Mouse (Mus musculus) neural tube, embryonic 13.5 days (tissue): ENCODE results near the gene Sstr4. TPM values are rescaled to one million over a fixed set of nuclear protein-coding genes. Genes with fewer than 3 reads are reported as not detected.

Source experiments
- ATAC-seq: fragments of 200-750 bp; cut with Nextera tagmentation; 2 replicates; pipeline ENCODE4 v1.8.0; 2017; ENCODE audit warnings: low read depth, mild to moderate bottlenecking, moderate TSS enrichment, moderate library complexity
- H3K27ac ChIP-seq: fragments of 300-500 bp; sonication (generic); replicated peaks from 2 replicates; pipeline ENCODE4 v1.5.1; 2015; ENCODE audit warnings: moderate library complexity, mild to moderate bottlenecking, inconsistent platforms
- H3K27me3 ChIP-seq: fragments of 300-500 bp; sonication (generic); 2 replicates; pipeline ENCODE4 v1.6.1; 2015; ENCODE audit warnings: mild to moderate bottlenecking, inconsistent platforms
- H3K36me3 ChIP-seq: fragments of 300-500 bp; sonication (generic); 2 replicates; pipeline ENCODE4 v1.6.1; 2015; ENCODE audit warnings: mild to moderate bottlenecking, inconsistent platforms
- H3K4me1 ChIP-seq: fragments of 300-500 bp; sonication (generic); replicated peaks from 2 replicates; pipeline ENCODE4 v1.6.1; 2015; ENCODE audit warnings: inconsistent platforms
- H3K4me2 ChIP-seq: fragments of 300-500 bp; sonication (generic); 2 replicates; pipeline ENCODE4 v1.6.1; 2015; ENCODE audit warnings: inconsistent platforms, mild to moderate bottlenecking, moderate library complexity
- H3K4me3 ChIP-seq: fragments of 300-500 bp; sonication (generic); 2 replicates; pipeline ENCODE4 v1.5.1; 2015; ENCODE audit warnings: mild to moderate bottlenecking, inconsistent platforms
- H3K9ac ChIP-seq: fragments of 300-500 bp; sonication (generic); 2 replicates; pipeline ENCODE4 v1.6.1; 2015; ENCODE audit warnings: moderate library complexity, mild to moderate bottlenecking, inconsistent platforms
- H3K9me3 ChIP-seq: fragments of 300-500 bp; sonication (generic); 2 replicates; pipeline ENCODE4 v1.6.1; 2016; ENCODE audit warnings: inconsistent platforms
- WGBS: fragments of 180-500 bp; shearing (Covaris S2); methylation state at CpG from one replicate; pipeline ENCODE4 v1.1.7; 2015; 5-methylcytosine and 5-hydroxymethylcytosine counted together
- polyA plus RNA-seq: library from polyadenylated mRNA; unstranded; fragments of >200 nt; fragmentation: Nextera tagmentation; extraction: Ambion mirVana; gene quantifications from 2 replicates; pipeline ENCODE4 v1.2.1, GENCODE M21; 2015

The Sstr4 gene
- polyA plus RNA-seq, 1 experiment from 2014 or later: 1.7 TPM

DNA sequence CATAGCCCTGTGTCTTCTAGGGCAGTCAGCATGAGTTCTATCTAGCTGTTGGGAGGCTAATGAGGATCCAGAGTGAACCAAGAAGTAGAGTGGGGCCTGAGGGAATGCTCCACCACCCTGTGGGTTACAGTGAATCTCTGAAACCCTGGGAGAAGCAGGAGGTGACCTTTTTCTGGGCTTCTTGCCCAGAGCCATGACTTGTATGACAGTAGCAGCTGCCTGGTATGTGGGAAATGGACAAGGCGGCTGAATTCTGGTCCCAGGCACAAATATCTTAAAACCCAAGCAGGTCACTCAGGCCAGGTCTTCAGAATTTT is 2.6 kb downstream of the Sstr4 start:
- H3K4me1 ChIP-seq: peaks cover 19% of the 10 kb centered on the region
- H3K9me3 ChIP-seq: no peaks in the 10 kb centered on the region
- no peak overlapping the region for H3K9ac ChIP-seq
- no peak overlapping the region for H3K4me3 ChIP-seq
- H3K27ac ChIP-seq: no peak overlapping the region
- peaks cover 46% of the 10 kb centered on the region for H3K27me3 ChIP-seq
- no peak for ATAC-seq
- WGBS: 81% methylated on average over 1 of the region's 1 CpGs
- H3K36me3 ChIP-seq: no peaks in the 10 kb centered on the region
- no peak overlapping the region for H3K4me2 ChIP-seq

DNA sequence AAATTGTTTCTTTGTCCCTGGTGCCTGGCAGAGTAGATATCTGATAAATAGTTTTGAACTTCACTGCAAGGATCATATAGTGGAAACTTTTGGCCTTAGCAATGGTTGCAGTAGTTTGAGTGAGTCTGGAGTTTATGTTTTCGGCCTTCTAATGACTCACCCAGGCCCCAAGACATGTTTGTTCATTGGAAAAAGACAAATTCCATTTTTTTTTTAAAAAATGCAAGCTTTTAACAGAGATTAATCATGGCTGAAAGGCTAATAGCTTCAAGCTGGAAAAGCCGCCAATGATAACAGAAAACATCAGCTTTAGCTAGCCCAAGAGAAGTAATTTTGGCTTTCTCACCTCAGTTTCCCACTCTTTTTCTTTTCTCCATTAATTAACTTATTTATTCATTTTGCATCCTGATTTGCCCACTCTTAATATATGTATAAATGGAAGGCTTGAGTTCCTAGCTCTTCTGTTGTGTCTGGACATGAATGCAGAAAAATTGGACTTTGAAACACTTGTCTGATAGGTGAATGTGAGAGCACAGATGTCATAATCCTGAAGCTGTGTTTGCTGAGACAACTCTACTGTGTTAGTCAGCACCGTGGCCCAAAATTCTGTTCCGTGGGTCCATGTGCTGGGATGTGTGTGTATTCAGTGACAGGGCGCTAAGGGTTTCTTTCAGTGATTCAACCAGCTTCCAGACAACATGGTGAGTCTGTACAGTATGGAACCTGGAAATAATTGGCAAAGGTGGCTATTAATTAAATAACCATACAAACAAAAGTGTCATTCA is 3.9 kb downstream of the Sstr4 start:
- Histone ChIP-seq H3K9me3 (no peaks in the 10 kb centered on the region), H3K9ac (no peak overlapping the region), H3K4me2 (no peak overlapping the region), H3K36me3 (no peaks in the 10 kb centered on the region), H3K4me1 (peaks cover 19% of the 10 kb centered on the region), H3K27ac (no peak overlapping the region), H3K27me3 (peaks cover 37% of the 10 kb centered on the region), H3K4me3 (no peak overlapping the region)
- no peak for ATAC-seq
- WGBS: 86% methylated on average over 5 of the region's 5 CpGs

DNA sequence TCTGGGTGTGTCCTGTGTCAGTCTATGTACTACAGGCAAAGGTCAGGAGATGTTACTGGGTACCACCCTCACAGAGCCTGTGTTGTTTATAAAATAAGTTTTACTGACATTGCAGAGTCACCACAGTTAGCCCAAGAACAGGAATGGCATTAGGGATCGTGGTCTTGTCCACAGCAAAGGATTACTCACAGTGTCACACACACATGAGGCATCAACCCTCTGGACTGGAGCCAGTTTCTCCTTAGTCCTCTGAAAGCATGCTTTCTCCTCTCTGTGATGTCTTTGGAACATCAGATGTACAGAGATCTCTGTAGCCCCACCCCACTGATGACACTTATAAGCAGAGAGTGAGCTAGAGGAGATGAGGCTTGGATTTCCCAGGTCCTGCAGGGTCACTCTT is 7.1 kb downstream of the Sstr4 start:
- no peak overlapping the region for H3K4me3 ChIP-seq
- H3K9ac ChIP-seq: no peak overlapping the region
- H3K27me3 ChIP-seq: peaks cover 40% of the 10 kb centered on the region
- H3K4me1 ChIP-seq: peaks cover 15% of the 10 kb centered on the region
- 88% methylated on average over 1 of the region's 1 CpGs for WGBS
- ATAC-seq: no peak
- no peak overlapping the region for H3K4me2 ChIP-seq
- no peak overlapping the region for H3K27ac ChIP-seq
- H3K9me3 ChIP-seq: no peaks in the 10 kb centered on the region
- H3K36me3 ChIP-seq: no peaks in the 10 kb centered on the region

DNA sequence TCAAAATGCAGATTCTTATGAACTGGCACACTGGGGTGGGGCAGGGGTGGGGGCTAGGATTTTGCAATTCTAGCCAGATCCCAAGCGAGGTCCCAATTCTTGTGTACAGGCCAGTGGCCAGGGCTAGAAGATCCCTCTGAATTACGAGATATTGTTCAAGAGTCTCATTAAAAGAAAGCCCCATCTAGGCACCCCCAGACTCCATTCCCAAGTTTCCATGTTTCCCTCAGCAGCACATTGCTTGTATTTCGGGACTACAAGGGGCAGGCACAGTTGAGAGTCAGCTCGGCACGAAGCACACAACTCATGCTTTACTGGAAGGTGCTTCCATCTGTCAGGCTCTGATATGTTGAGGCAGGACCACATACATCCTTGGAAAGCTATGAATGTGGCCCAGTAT is 9.8 kb downstream of the Sstr4 start:
- Histone ChIP-seq H3K4me1 (peaks cover 29% of the 10 kb centered on the region), H3K36me3 (no peaks in the 10 kb centered on the region), H3K27me3 (peaks cover 56% of the 10 kb centered on the region), H3K4me2 (no peak overlapping the region), H3K4me3 (no peak overlapping the region), H3K9me3 (no peaks in the 10 kb centered on the region), H3K27ac (no peak overlapping the region), H3K9ac (no peak overlapping the region)
- ATAC-seq: no peak
- WGBS: 79% methylated on average over 5 of the region's 5 CpGs

DNA sequence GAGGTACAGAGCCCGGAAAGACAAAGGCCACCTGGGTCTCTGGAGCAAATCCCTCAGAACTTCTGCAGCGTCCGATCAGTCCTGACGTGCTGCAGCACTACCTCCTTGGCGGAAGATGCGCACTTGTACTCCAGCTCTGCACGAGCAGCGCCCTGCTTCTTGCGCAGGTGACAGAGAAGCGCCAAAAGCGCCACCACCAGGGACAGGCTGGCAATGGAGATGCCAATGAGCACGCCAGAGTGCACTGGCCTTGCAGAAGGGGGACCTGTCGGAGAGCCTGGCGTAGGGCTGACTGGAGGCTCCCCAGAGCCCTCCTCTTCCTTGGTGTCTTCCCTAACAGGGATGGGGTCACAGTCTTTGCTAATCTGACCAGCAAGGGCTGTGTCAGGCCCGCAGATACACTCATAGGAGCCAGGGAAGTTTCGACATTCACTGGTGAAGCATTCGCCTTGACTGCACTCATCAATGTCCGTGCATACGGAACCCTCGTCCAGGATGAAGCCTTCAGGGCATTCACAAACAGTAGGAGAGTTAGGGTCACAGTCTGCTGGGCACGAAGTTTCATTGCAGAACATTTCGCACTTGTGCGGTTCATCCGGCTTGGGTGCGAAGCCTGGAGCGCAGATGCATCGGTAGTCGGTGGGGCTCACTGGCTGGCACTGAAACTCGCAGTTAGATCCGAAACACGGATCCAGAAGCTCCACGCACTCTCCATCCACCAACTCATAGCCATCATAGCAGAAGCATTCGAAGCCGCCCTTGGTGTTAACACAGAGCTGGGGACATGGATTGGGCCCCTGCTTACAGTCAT is 11.2 kb downstream of the Sstr4 start:
- Histone ChIP-seq H3K36me3 (no peaks in the 10 kb centered on the region), H3K27ac (no peak overlapping the region), H3K4me1 (peaks cover 29% of the 10 kb centered on the region), H3K4me2 (peak overlapping the region; percentile 66), H3K9me3 (no peaks in the 10 kb centered on the region), H3K9ac (peak overlapping the region; percentile 61), H3K27me3 (peaks cover 56% of the 10 kb centered on the region), H3K4me3 (peak overlapping the region; percentile 40)
- ATAC-seq: no peak
- WGBS: 12% methylated on average over 34 of the region's 34 CpGs

DNA sequence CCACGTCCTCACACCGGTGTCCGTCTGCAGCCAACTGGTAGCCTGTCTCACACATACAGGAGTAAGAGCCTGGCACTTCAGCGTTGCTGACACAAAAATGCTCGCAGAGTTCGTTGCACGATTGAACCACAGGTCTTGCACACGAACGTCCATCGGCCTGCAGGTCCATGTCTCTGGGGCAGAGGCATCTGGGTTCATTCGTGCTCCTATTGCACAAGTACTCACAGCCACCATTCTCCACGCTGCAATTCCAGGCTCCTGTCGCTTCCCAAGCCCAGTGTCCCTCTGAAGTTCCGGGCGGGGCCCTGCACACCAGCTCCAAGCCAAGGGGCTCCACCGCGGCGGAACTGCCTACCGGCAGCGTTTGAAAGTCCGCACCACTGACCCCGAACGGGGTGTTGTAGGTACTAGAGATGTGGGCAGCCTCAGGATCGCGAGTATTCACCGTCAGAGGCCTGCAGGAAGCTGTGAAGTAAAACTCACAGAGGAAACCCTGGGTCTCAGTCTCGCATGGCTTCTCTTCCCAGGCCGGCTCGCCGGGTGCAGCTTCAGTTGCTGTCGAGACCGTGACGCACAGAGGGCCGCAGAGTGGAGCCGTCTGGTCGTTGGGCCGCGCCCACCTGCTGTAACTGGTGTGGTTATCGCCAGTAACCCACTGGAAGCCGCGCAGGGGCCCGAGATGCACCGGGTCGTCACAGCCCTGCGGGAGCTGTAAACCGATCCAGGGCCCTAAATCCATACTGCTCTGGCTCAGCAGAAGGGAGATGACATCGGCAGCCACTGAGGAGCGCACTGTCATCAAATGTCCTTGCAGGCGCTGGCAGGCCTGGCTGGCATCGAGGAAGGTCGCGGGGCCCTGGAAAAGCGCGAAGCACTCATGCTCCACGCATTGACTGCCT is 12.1 kb downstream of the Sstr4 start:
- Histone ChIP-seq H3K4me3 (peak overlapping the region; percentile 40), H3K4me1 (peaks cover 29% of the 10 kb centered on the region), H3K9me3 (no peaks in the 10 kb centered on the region), H3K36me3 (no peaks in the 10 kb centered on the region), H3K27ac (no peak overlapping the region), H3K9ac (peak overlapping the region; percentile 61), H3K4me2 (peak overlapping the region; percentile 66), H3K27me3 (peaks cover 56% of the 10 kb centered on the region)
- ATAC-seq: peak; percentile 49
- 4% methylated on average over 55 of the region's 55 CpGs for WGBS

DNA sequence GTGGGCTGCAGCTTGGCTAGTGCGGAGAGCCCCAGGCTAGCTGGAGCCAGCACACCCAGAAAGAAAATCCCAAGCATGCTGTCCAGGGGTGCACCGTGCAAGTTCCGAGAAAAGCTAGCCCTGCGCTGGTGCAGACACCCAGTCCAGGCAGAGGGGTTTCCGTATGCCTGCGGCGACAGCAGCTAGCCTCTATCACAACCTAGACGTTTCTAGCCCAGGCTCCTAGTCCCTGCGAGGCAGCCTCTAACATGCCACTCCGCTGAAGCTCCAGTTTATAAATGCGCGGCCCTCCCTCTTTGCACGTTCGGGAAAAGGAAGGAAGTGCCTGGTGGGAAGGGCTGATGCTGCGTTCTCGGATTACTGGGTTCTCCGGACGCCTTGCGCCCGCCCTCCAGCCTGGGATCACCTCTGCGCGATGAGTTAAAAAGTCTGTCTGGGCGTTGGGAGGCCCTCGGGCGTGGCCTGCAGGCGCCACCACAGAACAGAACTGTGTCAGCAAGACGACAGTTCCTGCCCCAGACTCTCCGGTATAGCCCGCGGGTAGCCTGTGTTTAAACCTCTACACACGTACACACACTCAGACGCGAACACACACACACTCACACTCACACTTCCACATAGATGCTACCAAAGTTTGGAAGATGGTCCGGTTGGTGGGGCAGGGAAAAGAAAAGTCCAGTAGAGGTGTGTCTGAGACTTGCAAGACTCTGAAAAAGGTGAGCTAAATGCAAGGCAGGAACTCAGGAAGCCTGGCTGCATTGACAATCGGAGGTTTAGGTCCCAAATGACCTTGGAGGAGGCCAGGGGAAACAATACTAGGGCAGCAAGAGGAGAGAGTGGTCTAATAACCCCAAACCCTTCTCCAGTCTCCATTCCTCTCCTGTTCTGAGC is 13.0 kb downstream of the Sstr4 start, which contains the start of gene Thbd:
Thbd (minus strand) TSS at position 319 of the 891 bp plus-strand sequence.
- peaks cover 29% of the 10 kb centered on the region for H3K4me1 ChIP-seq
- H3K27ac ChIP-seq: no peak within 1 kb of the TSS
- H3K4me2 ChIP-seq: peak within 1 kb of the TSS; percentile 66
- peak; percentile 34 for ATAC-seq
- no peaks in the 10 kb centered on the region for H3K36me3 ChIP-seq
- H3K9me3 ChIP-seq: no peaks in the 10 kb centered on the region
- peaks cover 56% of the 10 kb centered on the region for H3K27me3 ChIP-seq
- WGBS: 5% methylated on average over 35 of the region's 35 CpGs
- peak within 1 kb of the TSS; percentile 40 for H3K4me3 ChIP-seq
- H3K9ac ChIP-seq: peak within 1 kb of the TSS; percentile 61

DNA sequence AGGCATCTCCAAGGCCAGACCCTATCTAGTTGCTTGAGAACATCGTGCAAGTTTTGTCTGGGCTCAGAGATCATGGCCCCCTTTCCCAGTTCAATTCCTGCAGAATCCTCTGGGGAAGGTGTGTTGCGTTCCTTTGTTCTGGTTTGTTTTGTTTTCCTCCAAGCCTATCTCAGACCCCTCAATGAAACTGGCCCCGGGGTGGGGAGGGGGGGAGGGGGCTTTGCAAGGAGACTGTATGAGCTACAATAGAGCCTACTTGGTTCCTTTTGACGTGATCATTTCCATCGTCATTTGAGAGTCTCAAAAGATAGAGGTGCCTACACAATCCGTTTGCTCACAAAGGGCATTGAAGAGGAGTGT is 13.6 kb downstream of the Sstr4 start:
- no peaks in the 10 kb centered on the region for H3K9me3 ChIP-seq
- H3K27ac ChIP-seq: no peak overlapping the region
- H3K4me1 ChIP-seq: peaks cover 29% of the 10 kb centered on the region
- 0 out of 2 replicates have a peak, but pooled peaks have one; percentile 25 for ATAC-seq
- peaks cover 56% of the 10 kb centered on the region for H3K27me3 ChIP-seq
- H3K9ac ChIP-seq: no peak overlapping the region
- no peak overlapping the region for H3K4me3 ChIP-seq
- H3K4me2 ChIP-seq: peak overlapping the region; percentile 66; the same call in 1 of the 2 replicates
- no peaks in the 10 kb centered on the region for H3K36me3 ChIP-seq
- 24% methylated on average over 6 of the region's 6 CpGs for WGBS

DNA sequence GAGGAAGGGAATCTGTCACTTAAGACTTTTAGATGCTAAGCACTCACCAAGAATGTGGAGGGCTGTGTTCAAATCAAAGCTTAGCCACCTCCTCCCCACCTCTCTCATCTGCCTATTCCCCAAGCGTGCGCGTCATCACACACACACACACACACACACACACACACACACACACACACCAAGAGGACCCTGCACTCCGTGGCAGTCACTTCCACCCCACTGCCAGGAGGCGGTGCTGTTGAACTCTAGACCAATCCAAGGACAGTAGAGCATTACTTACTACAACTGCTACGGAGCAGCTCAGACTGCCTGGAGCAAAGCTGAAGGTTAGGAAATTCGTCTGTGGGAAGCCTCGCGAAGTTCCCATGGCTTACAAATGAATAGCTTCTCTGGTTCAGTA is 14.0 kb downstream of the Sstr4 start:
- Histone ChIP-seq H3K4me3 (no peak overlapping the region), H3K27ac (no peak overlapping the region), H3K9ac (no peak overlapping the region), H3K36me3 (no peaks in the 10 kb centered on the region), H3K27me3 (peaks cover 54% of the 10 kb centered on the region), H3K4me1 (peaks cover 29% of the 10 kb centered on the region), H3K9me3 (no peaks in the 10 kb centered on the region), H3K4me2 (no peak overlapping the region)
- 25% methylated on average over 9 of the region's 9 CpGs for WGBS
- peak; percentile 62; the same call in 1 of the 2 replicates for ATAC-seq

DNA sequence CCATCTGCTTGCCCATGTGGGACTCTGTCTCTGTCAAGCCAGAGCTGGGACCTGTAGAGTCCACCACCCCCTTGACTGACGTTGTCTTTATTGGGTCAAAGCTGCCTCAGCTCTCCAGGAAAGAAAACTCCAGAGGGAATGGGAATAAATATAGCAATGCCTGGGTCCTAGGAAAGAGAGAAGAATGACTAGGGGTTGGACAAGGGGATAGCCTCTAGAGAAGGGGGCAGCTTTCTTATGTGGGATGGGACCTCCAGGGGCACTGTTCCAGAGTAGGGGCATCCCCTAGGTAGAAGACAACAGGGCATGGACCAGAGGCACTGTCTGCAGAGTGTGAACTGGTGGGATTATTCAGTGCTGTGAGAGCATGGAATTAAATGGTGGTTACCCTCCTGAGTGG is 14.7 kb downstream of the Sstr4 start:
- no peak overlapping the region for H3K27ac ChIP-seq
- H3K36me3 ChIP-seq: no peaks in the 10 kb centered on the region
- H3K27me3 ChIP-seq: peaks cover 47% of the 10 kb centered on the region
- H3K4me3 ChIP-seq: no peak overlapping the region
- no peak for ATAC-seq
- 89% methylated on average over 1 of the region's 1 CpGs for WGBS
- H3K9me3 ChIP-seq: no peaks in the 10 kb centered on the region
- H3K4me2 ChIP-seq: no peak overlapping the region
- H3K9ac ChIP-seq: no peak overlapping the region
- H3K4me1 ChIP-seq: peaks cover 29% of the 10 kb centered on the region

DNA sequence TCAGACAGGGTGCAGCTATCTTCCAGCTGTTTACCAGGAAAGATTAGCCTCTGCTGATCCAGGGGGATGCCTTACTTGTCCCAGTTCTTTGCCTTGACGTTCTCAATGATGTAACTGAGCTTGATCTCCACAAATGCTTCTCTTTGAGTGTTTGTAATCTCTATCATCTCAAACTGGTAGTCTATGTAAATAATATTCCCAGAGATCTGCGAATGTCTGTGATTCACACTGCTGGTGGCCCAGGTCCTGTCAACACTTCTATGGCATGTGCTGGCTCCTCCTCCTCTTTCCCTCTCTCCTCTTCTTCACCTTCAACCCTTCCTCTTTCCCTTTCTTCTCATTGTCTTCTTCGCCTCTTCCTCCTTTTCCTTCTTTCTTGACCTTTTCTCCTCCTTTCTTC is 24.0 kb downstream of the Sstr4 start:
- no peaks in the 10 kb centered on the region for H3K27me3 ChIP-seq
- H3K4me3 ChIP-seq: no peak overlapping the region
- H3K27ac ChIP-seq: no peak overlapping the region
- no peak for ATAC-seq
- H3K36me3 ChIP-seq: no peaks in the 10 kb centered on the region
- no peaks in the 10 kb centered on the region for H3K9me3 ChIP-seq
- 83% methylated on average over 3 of the region's 3 CpGs for WGBS
- no peak overlapping the region for H3K4me2 ChIP-seq
- H3K9ac ChIP-seq: no peak overlapping the region
- H3K4me1 ChIP-seq: no peaks in the 10 kb centered on the region
